Mouse (Mus musculus) ES-CJ7 (cell line): ENCODE measurements around the gene Lipf.

Experiments used
- DNase-seq: peaks from one replicate; pipeline ENCODE4 v3.0.0; 2011; ENCODE audit warnings: low read depth, low spot score

The Lipf gene

GRCm38 (mm10) chr19:33960887-33961286 is at the start of gene Lipf:
Lipf (plus strand) TSS chr19:33961187.
- DNase-seq: no peak

GRCm38 (mm10) chr19:33924099-33924498 is 36.9 kb upstream of the Lipf start:
- DNase-seq: no peak

GRCm38 (mm10) chr19:33979007-33979406 is 18.0 kb downstream of the Lipf start:
- DNase-seq: peak; percentile 41

GRCm38 (mm10) chr19:33983043-33983442 is 22.1 kb downstream of the Lipf start:
- DNase-seq: no peak

- no peak for DNase-seq
Observed at GRCm38 (mm10) chr19:34008002-34008401, 47.0 kb downstream of the Lipf start, which contains the start of gene Lipk. Lipk (plus strand) TSS chr19:34008290.

- DNase-seq: no peak
Observed at GRCm38 (mm10) chr19:34021440-34022172, 60.6 kb downstream of the Lipf start.

GRCm38 (mm10) chr19:34022759-34023158 is 61.8 kb downstream of the Lipf start:
- peak; percentile 14 for DNase-seq
